Mouse (Mus musculus) bone marrow, adult 2 months (tissue): ENCODE results near the gene Cuedc2.

ENCODE experiments used
- CTCF ChIP-seq: fragments of 200-500 bp; IDR thresholded peaks from 2 replicates; pipeline ENCODE4 v1.5.1; 2011; ENCODE audit warnings: low read length, control low read depth; ENCODE audit not compliant: control insufficient read depth, insufficient read depth
- POLR2A ChIP-seq: fragments of 200-500 bp; IDR thresholded peaks from 2 replicates; pipeline ENCODE4 v1.6.1; 2011; ENCODE audit warnings: low read depth, mild to moderate bottlenecking, control low read depth, low read length, borderline replicate concordance; ENCODE audit not compliant: control insufficient read depth

DNA sequence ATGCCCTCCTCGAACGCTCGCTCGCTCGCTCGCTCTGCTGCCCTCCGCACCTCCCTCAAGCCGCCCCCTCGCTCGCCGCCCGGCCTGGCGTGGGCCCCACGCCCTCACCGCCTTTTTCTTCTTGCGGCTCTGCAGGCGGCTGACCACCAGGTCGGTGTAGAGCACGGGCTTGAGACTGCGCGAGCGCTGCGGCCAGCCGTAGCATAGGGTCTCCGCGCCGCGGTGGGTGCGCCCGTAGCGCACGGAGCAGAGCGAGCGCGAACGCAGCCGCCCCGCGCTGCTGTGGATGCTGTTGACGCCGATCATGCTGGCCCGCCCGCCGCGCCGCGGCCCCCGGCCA, 21.0 kb downstream of the Cuedc2 start:
- TF ChIP-seq CTCF (no peak), POLR2A (no peak)
